Mouse (Mus musculus): ENCODE measurements at regions not wholly inside any gene's neighbourhood (a gene's known extent, or its start where the extent isn't known, plus 50 kb on each side); places are given as distances from the start of the nearest gene placed in this dataset.
"Not testable (repeated sequence)": the region's sequence is repeated elsewhere in the genome, so short reads cannot be mapped to it uniquely, and the experiment has no call there.

DNA sequence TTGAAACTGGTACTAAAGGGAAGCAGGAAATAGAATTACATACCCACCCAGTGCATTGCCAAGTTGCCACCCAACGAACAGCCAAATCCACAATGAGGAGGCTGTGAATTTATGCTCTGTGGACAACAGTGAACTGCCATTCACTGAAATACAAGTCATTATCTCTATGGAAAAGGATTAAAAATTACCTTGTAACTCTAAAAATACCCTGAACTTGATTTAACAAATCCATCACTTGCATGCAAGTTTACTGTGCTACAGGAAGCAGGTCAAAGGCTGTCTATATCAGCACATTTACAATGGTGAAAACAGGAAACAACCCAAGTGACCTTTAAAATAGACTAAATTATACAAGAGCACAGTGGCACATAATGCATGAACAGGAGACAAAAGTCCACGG lies 202.2 kb upstream of the Sema6d start:
- in situ Hi-C loops (cut with MboI, MseI): no loop called here

DNA sequence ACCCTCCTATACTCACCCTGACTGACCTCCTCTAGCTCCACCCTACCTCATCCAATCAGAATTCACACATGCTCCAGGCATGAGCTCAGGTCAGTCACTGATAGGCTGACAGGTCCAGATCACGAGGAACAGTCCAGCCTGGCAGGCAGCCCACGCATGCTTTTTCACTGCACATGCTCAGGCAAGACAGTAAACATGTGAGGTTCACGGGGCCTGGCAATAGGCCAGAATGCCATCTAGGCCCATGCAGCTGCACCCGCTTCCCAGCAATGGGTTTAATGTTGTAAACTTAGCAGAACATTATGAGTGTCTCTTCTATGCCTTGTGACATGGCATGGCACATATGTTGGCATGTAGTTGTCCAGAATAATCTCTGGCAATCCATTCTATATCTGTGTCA lies 177.8 kb upstream of the Sema6d start:
- in situ Hi-C loops (cut with MboI, MseI): not testable (repeated sequence)

DNA sequence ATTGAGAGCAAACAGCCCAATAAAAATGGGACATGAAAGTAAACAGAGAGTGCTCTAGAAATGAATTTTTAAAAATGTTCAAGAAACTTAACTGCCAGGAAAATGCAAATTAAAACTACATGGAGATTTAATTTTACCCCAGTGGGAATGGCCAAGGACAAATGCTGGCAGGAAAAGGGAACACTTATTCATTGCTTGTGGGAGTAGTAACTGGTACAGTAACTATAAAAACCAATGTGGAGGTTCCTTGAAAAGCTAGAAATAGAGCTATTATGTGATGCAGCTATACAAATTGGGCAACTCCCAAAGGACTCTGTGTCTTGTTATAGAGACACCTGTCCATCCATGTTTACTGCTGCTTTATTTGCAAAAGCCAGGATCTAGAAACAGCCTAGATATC lies 175.7 kb upstream of the Sema6d start:
- in situ Hi-C loops (cut with MboI, MseI): no loop called here

DNA sequence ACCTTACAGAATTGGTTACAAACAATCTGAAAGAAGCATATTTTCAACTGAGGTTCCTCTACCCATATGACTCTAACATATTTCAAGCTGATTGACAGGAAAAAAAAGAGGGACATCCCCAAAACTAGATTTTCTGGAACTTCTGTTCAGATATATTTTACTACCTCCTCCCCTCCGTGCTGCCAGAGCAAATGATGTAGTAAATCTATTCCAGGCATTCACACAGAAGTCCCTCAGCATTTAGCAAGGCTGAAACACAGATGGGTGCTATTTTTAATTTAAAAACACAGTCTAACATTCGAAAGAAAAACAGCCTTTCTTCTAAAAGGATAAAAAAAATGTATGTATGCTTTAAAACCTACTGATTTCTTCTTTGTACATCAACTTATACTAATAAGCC lies 169.4 kb upstream of the Sema6d start:
- in situ Hi-C loops (cut with MboI, MseI): loop anchor here (10.0 kb wide), 1 partner anchor 386 kb away; no protein-coding TSS in a partner anchor

DNA sequence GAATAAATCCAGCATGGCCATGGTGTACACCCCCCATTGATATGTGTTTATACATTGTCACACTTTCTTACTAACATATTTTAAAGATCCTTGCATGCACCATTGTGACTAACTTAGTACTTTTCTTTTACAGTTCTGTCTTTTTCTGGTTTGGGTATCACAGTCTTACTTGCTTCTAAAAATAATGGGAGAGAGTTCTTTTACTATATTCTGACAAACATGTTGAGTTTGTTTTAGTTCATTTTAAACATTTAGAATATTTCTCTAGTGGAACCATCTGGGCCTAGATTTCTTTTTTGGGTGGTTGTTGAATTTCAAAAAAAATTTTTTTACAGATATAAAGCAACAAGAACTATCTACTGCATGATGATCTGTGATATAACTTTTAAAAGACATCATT lies 161.7 kb upstream of the Sema6d start:
- in situ Hi-C loops (cut with MboI, MseI): loop anchor here (10.0 kb wide), 1 partner anchor 393 kb away; no protein-coding TSS in a partner anchor

DNA sequence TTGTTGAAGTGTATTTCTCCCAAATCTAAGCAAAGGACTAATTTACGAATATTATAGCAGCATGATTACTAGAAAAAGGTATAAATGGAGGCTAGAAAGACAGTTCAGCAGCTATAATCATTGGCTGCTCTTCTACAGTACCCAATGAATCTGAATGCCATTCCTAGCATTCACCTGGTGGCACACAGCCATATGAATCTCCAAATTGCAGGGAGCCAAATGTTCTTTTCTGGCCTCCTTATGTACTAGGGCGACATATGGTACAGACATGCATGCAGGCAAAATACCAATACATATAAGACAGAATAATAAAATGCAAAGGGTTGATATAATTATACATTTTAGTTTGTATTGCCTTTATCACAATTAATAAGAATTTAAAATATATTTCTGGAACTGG lies 152.9 kb upstream of the Sema6d start:
- in situ Hi-C loops (cut with MboI, MseI): no loop called here

DNA sequence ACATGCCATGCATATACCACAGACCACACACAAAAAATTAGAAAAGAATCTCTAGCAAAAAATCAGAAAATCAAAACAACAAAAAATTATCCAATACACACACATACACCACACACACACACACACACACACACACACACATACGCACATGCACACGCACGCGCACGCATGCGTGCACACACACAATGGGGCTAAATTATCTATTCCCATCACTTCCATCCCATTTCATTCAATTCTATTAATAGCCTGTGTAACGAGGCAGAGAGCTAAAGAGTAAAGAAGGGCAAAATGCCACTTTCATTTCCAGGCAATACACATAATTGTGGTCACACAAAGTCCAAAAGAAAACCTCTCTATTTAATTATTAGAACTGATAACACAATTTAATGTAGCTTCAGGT lies 126.2 kb upstream of the Sema6d start:
- in situ Hi-C loops (cut with MboI, MseI): no loop called here

DNA sequence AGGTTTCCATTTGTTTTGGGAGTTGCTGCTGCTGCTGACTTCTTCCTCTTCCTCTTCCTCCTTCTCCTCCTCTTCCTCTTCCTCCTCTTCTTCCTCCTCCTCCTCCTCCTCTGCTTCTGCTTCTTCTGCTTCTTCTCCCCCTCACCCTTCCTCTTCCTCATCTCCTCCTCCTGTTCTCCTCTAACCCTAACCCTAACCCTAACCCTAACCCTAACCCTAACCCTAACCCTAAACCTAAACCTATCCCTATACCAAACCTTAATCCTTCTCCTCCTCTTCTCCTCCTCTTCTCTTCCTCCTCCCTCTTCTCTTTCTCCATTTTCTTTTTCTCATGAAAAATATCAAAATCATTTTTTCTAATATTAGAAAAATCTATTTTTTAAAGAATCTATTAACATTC lies 86.3 kb upstream of the Sema6d start:
- in situ Hi-C loops (cut with MboI, MseI): no loop called here

DNA sequence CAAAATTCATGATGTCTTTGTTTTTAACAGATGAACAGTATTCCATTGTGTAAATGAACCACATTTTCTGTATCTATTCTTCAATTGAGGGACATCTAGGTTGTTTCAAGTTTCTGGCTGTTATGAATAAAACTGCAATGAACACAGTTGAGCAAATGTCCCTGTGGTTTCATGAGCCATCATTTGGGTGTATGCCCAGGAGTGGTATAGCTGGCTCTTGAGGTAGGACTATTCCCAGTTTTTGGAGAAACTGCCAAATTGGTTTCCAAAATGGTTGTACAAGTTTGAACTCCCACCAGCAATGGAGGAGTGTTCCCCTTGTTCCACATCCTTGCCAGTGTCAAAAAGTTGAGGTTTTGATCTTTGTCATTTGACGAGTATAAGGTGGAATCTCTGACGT lies 74.2 kb upstream of the Sema6d start:
- in situ Hi-C loops (cut with MboI, MseI): no loop called here

All from T-helper 1 cell (primary cell).